Mouse (Mus musculus) CD8-positive naive resting alpha-beta T cell, adult 2 months (primary cell): ENCODE measurements around the gene Mars.

ENCODE experiments used
- DNase-seq, 2 experiments: peaks; one replicate each; pipeline ENCODE4 v3.0.0; 2022; ENCODE audit warnings: low read depth in 2 of 2, low spot score in 2 of 2

The Mars gene

DNA sequence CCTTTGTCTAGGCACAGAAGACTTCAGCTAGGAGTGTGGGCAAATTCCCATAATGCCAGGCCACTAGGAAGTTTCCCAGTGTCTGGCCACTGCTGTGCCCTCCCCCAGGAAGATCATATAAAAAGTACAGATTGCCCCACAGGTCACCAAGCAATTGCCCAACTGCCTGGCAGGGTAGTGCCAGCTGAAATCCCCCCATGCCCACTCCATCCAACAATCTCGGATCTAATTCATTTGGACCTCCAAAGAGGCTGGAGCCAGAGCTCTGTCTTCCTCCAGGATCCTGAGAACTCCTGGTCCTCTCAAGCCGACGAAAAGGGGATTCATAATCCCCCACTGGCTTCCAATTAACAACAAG is 23.7 kb downstream of the Mars start:
- DNase-seq, result no peak

DNA sequence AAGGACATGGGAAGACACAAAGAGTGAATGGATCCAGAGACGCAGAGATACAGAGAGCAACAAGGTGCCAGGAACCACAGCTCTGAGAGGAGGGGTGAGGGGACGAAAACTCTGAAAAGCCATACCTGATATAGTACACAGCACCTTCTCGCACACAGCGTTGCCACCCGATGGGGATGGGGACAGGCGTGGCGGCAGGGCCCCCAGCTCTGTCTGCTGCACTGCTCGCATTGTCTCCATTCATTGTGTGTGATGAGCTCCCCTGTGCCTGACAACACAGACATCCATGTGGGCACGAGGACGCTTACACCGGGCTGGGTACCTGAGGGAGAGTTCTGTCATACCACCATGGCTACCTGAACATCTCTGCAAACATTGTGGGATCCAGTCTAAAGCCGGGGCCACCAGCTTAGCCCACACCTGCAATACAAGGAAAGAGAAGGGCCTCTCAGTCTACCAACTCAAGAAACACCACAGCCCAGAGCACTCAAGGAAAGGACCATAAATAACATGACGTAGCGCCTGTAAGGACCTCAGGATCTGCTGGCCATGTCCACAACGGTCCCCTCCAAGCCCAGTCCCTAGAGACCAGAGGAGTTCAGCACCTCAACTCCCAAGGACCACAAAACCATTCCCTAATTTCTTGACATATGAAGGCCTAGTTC is 24.2 kb downstream of the Mars start:
- no peak for DNase-seq

DNA sequence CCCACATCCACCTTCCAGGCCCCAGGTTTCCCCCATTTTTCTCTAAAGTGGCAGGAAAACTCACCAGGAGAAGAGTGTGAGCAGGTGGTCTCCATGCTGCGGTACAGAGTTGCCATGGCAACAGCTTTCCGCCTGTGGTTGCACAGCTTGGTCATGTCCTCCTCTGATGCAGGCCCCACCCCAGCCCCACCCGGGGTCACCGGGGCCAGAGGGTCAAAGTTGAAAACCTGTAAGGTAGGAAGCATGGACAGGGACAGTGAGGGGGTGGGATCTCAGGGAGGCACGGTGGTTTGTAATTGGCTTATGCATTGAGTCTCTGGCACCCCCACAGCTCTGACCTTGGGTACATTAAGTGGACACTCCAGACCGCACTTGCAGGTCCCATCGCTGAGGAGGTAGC is 24.9 kb downstream of the Mars start:
- no peak for DNase-seq

DNA sequence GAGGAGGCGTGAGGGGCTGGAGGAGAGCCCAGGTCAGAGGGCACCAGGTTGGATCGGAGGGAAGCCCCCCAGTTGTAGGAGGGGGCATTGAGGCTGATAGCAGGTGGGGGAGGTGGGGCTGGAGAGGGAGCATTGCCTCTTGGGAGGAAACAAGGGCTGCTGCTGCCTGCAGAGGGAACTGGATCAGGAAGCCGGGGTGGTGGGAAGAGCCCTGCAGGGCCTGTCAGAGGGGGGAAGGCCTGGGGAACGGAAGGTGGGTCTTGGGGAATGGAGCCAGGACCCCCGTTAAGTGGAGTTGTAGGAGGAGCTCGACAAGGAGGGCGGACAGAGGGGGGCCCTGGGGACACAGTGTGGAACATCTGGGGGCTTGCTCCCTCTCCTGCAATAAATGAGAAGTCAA is 25.4 kb downstream of the Mars start:
- no peak for DNase-seq

DNA sequence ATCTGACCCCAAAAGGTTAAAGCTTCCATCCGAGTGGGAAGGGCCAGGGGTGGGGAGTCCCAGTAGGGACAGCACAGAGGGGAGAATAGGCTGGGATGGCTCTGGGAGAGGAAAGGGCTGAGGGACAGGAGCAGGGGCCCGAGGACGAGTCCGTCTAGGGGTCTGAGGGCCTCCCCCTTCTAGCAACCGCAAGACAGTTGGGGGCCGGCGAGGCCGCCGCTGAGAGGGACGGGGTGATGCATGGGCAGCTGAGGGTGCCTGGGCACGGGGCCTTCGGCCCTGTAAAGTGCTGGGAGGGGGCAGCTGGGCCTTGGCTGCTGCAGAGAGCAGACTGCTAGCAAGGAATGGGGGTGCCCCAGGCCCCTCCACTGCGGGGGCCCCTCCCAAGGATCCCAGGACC is 25.9 kb downstream of the Mars start:
- no peak for DNase-seq

DNA sequence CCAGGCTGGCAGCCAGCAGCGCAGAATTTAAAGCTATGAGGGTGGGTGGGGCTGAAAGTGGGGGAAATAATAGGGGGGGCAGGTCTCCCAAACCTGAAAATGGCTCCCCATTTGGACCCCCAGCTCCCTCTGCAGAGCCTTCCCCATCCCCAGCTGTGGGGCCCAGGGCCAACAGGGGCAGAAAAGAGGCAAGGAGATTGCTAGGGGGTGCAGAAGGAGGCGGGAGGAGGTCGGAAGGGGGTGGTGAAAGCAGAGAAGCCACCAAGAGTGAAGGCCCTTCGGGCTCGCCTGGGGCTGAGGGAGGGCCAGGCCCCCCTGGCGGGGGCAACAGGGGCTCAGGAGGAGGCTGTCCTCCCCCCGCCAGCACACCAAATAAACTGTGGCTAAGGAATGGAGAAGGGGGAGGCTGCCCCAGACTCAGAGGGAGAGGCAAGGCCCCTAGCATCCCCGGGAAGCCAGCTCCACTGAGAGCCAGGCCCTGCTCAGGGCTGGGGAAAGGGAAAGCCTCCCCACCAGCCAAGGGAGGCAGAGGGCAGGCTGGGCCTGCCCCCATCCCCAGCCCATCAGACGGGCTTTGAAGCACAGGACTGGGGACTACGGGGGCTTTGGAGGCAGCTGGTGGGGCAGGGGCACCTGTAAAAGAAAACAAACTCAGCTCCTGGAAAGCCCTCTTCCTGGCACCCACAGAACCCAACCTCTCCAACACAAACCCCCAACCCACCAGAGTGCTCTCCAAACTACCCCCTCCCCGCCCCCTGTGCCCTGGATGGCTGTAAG is 26.7 kb downstream of the Mars start:
- no peak for DNase-seq

DNA sequence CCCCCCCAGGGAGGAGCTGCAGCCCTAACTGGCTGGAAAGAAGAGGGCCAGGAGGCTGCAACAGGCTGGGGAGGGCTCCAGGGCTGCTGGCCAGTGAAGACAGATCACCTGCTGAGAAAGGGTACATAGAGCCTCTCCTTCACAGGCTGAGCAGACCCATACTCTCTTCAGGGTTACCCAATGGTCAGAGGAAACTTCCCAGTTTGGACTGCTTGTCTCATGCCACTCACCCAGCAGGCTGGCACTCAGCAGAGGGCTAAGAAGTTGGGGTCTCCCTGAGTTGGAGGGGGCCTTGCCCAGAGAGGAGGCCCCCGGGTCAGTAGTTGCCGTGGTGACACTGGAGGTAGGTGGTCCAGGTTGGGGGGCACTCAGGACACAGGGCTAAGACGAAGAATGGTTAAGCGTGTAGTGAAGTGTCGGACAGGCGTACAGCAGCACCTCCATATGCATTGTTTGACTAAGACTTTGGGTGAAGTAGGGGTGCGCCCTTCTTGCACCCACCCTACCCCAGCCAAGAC is 27.4 kb downstream of the Mars start:
- DNase-seq, result no peak

DNA sequence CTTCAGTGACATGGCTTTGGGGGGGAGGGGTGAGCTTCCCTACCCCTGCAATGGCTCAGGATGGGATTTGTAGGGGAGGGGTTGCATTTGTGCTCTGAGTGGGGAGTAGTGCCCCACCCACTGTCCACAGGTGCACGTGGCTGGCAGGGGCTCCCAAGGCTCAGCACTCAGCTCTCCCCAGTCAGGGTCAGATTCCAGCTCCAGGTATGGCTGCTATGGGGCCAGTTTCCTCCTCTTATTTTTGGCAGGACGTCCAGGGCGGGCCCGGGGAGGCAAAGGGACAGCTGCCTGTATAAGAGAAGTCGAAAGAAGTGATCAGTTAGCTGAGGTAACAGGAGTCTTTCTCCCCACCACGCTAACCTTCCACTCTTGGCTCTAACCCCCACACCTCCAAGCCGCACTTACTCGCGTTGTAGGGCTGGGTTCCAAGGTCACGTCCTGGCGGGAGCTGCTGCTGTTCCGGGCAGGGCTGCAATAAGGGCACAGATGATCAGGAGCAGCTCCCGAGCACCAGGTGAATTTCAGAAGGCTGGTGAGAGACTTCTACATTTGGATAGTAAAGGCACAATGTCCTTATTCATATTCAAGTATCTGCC is 28.9 kb downstream of the Mars start:
- no peak for DNase-seq

DNA sequence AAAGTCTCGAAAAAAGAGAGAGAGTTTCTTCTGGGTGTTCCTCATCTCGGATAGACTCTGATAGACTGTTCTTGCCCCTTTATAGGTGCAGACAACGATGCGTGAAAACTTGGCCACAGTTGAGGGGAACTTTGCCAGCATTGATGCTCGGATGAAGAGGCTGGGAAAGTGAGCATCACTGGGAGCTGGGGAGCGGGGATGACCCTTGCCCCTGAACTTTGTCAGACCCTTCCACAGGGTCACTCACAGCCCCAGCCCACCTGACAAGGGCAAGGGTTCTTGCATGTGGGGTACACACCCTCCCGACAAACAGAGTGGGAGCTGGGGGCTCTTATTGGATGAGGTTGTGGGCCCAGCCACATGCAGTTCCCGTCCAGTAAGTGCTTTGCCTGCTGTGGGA is 30.3 kb downstream of the Mars start:
- DNase-seq, result no peak

DNA sequence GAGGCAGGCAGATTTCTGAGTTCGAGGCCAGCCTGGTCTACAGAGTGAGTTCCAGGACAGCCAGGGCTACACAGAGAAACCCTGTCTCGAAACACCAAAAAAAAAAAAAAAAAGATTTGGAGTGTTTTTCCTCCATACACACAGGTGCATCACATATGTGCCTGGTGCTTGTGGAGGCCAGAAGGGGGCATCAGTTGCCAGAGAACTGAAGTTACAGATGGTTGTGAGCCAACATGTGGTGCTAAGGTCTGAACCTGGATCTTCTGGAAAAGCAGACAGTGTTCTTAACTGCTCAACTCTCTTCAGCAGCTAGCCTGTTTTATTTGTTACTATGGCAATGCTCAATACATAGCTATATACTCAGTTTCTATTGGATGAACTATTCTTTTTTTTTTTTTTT is 31.9 kb downstream of the Mars start:
- no peak for DNase-seq

DNA sequence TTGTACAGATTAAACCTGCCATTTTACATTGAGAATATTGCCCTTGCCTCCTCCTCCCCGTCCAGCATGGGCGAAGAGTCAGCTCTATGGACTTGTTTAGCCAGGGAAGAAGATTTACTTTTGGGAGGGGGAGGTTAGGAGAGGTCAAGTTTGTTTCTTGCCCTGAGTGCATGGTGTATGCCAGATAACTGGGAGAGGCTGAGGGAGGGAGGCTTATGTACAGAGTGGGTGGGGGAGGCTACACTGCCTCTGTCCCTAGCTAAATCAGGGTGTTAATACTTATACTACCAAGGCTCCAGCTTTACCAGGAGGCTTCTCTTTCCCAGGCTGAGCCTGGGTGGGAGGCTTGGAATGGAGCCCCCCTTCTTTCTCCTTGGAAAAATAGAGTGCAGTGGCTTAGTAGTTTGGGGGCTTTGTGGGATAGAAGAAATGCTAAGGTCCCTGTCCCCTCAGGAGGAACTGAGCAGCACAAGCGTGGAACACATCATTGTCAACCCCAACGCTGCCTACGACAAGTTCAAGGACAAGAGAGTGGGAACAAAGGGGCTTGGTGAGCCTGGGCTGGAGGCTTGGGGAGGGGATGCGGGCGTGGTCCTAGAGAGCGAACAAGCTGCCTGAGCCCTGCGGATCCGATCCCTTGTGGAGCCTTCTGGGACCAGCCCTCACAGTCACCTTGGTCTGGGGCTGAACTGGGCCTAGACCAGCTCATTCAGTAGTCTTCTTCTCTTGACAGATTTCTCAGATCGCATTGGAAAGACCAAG is 37.1 kb downstream of the Mars start:
- no peak for DNase-seq

DNA sequence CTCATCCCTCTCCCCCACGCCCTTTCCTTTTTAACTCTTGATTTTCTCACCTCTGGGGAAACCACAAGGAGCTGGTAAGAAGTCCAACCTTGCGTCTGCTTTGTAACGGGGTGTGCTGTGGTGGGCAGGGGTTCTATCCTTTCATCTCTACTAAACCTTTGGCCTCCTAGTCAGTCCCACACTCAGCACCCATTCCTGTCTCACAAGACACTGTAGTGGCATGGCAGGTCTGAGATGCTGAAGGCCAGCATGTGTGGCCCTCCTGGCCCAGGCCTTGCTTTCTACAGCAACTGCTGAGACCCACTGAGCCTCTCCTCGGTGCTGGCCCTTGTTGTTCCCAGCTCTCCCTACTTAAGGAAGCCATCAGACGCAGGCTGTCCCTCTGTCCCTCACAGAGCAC is 39.2 kb downstream of the Mars start:
- DNase-seq, result no peak

DNA sequence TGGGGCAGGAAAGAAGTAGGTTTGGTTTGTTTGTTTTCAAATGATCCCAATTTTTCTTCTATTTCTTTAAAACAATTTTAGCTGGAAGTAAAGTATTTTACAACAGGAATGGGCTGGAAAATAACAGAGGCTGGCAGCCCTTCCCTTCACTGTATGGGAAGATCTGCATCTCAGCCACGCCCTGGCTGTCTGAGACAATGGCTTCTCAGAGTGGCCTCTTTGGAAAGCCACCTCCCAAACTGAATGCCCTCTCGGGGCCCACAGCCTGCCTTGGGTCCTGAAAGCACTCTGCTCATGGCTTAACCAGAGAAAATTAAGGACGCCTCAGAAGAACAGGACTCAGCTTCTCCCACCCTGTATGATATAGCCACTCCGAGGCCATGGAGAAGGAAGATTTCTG is 41.7 kb downstream of the Mars start:
- DNase-seq, result no peak

DNA sequence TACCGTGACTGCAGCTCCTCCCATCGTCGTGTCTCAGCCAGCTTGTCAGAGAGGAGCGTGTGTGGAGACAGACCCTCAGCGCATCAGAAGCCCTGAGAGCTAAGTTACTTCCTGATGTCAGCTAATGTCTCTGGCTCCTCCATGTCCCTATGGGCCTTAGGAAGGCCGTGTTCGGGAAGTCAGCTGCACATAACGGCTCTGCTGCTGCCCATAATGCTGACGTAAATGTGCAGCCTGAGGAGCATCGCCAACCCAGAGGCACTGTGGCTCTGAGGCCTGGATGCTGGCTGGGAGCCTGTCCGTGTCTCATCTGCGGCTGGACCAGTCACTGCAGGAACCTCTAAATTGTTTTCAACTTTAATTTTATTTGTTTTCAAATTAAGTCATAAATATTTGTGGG is 42.5 kb downstream of the Mars start:
- DNase-seq, result no peak

DNA sequence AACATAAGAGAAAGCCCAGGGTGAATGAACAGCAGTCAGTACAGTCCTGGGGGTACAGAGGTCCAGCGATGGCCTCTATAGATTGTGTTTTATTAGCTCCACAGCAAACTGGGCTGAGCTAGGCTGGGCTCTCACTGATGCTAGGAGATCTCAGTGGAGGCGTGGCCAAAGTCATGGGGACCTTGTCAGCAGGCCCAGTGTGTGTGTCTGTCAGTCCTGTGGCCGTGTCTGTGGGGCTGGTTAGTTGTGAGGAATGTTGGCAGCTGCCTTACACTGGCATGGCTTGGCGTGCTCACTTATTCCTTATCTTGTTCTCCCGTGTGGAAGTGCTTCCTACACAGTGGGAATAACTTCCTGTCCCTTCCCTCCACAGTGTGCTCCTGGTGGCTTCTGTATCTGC is 43.2 kb downstream of the Mars start:
- no peak for DNase-seq

DNA sequence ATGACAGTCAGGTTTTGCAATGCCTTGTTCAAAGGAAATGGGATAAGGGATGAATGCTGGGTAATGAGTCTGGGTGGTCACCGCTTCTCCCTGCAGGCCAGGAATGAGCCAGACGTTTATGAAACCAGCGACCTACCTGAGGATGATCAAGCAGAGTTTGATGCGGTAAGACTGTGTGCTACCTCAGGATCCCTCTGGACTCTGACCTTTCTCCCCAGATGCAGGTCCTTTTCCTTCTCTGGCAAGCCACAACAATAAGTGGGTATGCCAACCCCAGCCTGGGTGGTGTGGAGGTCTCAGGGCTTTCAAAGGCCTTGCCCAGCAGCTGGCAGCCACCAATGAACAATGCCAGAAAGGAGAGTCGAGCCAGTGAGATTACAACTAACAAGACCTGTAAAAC is 44.3 kb downstream of the Mars start:
- DNase-seq, result no peak

DNA sequence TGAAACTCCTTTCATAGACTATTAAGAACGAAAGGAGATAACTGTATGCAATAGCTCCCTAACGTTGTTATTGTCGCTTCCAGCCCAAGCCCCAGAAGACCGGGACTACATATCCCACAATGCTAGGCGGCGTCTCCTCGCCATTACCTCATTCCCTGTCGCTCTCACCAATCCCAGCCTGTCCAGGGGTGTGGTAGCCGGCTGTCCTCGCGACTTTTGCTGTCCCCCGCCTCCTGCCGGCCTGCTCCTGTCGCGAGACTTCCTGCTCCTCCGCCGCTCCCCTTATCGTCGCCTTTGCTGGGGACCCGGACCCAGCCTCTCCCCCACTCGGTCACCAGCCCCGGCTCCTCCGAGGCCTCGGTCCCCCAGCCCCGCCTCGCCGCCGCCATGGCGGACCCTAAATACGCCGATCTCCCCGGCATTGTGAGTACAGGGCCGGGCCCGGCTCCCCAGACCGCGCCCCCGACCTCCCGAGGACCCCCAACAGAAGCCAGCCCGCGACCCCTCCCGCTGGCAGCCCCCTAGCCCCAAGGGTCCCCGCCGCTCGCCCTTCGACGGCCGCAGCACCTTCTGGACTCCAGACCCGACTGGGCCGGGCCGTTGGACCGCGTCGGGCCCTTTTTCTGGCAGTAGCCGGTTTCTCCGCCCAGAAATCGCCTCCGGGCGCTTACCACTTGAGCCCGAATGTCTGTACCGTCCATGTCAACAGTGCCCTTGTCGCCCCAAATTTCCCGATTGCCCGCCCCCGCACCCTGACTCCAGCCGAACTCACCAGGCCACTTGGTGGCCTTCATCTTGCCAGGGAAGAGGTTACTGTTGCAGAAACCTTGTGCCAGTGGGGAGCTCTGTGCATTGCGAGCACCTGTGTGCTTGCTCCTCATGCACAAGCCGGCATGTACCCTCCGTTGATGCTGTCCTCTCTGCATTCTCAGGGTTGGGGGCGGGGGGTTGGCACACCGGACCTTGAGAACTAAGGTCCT is 45.2 kb downstream of the Mars start, which contains the start of gene Dctn2:
TSS of gene Dctn2 (plus strand) at position 257 of the 980 bp plus-strand sequence.
- DNase-seq, result peak; percentile 92

DNA sequence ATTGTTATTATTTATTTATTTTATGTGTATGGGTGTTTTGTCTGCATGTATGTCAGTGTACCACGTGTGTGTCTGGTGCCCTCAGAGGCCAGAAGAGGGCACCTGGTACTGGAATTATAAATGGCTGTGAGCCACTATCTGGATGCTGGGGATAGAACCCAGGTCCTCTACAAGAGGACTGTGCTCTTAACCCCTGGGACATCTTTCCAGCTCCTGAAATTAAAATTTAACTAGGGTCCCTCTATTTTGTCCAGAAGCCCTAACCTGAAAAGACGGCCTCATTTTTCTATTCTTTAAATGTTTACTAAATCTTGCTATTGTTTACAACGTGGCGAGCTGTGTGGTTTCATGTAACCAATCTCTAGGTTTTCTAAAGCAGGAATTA is 45.9 kb downstream of the Mars start:
- DNase-seq, result no peak

DNA sequence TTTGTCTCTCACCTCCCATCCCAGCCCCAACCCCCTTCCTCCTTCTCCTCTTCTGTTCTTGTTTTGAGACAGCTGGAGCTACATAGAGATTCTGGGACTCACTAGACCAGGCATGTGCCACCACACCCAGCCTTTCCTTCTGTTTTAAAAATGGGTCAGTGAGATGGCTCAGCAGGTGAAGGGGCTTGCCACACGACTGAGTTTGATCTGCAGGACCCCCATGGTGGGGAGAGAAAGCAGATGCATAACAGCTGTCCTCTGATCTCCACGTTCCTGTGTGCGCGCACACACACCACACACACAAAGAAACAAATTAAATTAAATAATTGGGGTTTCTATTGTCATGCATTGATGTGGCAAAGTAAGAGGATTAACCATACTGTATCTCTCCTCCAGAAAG is 46.6 kb downstream of the Mars start:
- DNase-seq, result no peak

DNA sequence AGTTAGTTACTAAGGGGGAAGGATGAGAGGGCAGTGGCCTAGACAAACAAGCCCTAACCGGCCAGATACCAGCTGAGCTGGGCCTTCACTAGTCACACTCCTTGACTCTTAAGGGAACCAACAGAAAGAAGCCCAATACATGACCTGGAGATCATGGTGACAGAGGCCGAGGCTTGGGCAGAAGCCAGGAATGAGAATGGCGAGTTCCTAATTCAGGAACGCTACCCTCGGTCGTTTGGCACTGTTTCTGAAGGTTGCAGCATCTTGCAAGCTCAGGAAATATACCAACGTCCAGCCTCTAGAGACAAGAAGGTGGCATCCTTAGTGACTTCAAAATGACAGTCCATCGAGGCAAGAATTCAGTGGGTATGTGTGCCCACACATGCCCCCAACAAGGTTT is 47.2 kb downstream of the Mars start:
- no peak for DNase-seq

DNA sequence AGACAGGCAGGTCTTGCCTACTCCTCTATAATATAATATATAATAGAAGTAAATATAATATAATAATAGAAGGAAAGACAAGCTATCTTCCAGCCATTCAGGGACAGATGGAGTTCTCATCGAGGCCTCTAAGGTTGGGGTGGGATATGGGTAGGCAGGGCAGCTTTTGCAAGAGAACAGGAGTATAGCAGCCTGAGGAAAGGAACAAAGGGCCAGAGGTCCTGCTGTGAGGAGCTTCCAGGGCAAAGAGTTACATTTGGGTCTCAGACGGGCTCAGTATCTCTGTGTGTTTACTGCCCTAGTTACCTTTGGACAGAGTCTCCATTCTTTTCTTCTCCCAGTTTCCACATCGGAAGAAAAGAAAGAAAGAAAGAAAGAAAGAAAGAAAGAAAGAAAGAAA is 48.0 kb downstream of the Mars start:
- DNase-seq, result no peak
